Mouse (Mus musculus) CH12.LX (cell line): Measurements from ENCODE around the gene Kcnma1. TPM values are rescaled to one million over a fixed set of nuclear protein-coding genes. Genes with fewer than 3 reads are reported as not detected.
A peak's percentile ranks its signal among the peaks of the same experiment; 100 is the strongest.

Source experiments
- DNase-seq: peaks from one replicate; pipeline ENCODE4 v3.0.0-alpha.2; 2013; ENCODE audit errors: extremely low read depth
- H3K27ac ChIP-seq: 2 replicates; pipeline ENCODE4 v1.5.1; 2012; ENCODE audit warnings: low read depth, mild to moderate bottlenecking, control low read depth, moderate library complexity; ENCODE audit not compliant: insufficient read depth
- H3K27me3 ChIP-seq: replicated peaks from 2 replicates; pipeline ENCODE3; 2012; ENCODE audit warnings: inconsistent platforms
- H3K36me3 ChIP-seq, 2 experiments: replicated peaks in 1 of 2; 2 replicates each; pipeline versions ENCODE3 to v1.6.1; 2012; ENCODE audit warnings: inconsistent platforms in 1 of 2, low read length in 1 of 2, mild to moderate bottlenecking in 1 of 2, mixed read lengths in 1 of 2, moderate library complexity in 1 of 2; ENCODE audit not compliant: control insufficient read depth in 1 of 2, insufficient read depth in 1 of 2
- H3K4me1 ChIP-seq, 2 experiments: 2 replicates each; pipeline ENCODE4 v1.6.1; 2012; ENCODE audit warnings: inconsistent platforms in 1 of 2, moderate library complexity in 1 of 2; ENCODE audit not compliant: insufficient read depth in 2 of 2, control insufficient read depth in 1 of 2
- H3K4me2 ChIP-seq: 2 replicates; pipeline ENCODE4 v1.6.1; 2012; ENCODE audit warnings: low read depth, mild to moderate bottlenecking, control low read depth; ENCODE audit not compliant: poor library complexity, insufficient read depth, severe bottlenecking
- H3K4me3 ChIP-seq, 3 experiments: fragments of 150-350 bp in 1 of 3; sonication (generic) in 1 of 3; replicated peaks in 1 of 3; 2 replicates each; pipeline versions ENCODE3 to v1.5.1; 2011 to 2012; ENCODE audit warnings: low read depth in 2 of 3, low read length in 2 of 3, mild to moderate bottlenecking in 2 of 3, moderate library complexity in 2 of 3, control low read depth in 1 of 3, improper control_type of control experiment in 1 of 3, inconsistent platforms in 1 of 3, mixed read lengths in 1 of 3; ENCODE audit not compliant: poor library complexity in 1 of 3
- H3K79me2 ChIP-seq: replicated peaks from 2 replicates; pipeline ENCODE4 v1.6.1; 2012; ENCODE audit warnings: mild to moderate bottlenecking, moderate library complexity; ENCODE audit not compliant: control insufficient read depth, poor library complexity, insufficient read depth, severe bottlenecking; ENCODE audit errors: extremely low read depth
- H3K9ac ChIP-seq: 2 replicates; pipeline ENCODE4 v1.6.1; 2012; ENCODE audit warnings: low read depth, mild to moderate bottlenecking, control low read depth, moderate library complexity; ENCODE audit not compliant: insufficient read depth
- H3K9me3 ChIP-seq: replicated peaks from 2 replicates; pipeline ENCODE3; 2012; ENCODE audit warnings: low read length, inconsistent platforms, mixed read lengths
- BHLHE40 ChIP-seq: IDR thresholded peaks from 2 replicates; pipeline ENCODE4 v1.6.1; 2011; ENCODE audit warnings: mild to moderate bottlenecking, low read depth, low read length, improper control_type of control experiment
- CTCF ChIP-seq, 2 experiments: IDR thresholded peaks in 1 of 2; conservative IDR thresholded peaks in 1 of 2; 2 replicates each; pipeline ENCODE4 v1.5.1; 2011 to 2012; ENCODE audit warnings: low read depth in 2 of 2, low read length in 2 of 2, improper control_type of control experiment in 1 of 2, inconsistent platforms in 1 of 2, mild to moderate bottlenecking in 1 of 2, moderate library complexity in 1 of 2
- E2F4 ChIP-seq: IDR thresholded peaks from 2 replicates; pipeline ENCODE4 v1.6.1; 2011; ENCODE audit warnings: low read depth, low read length, improper control_type of control experiment; ENCODE audit not compliant: insufficient replicate concordance
- EP300 ChIP-seq: IDR thresholded peaks from 2 replicates; pipeline ENCODE4 v1.6.1; 2011; ENCODE audit warnings: low read length, improper control_type of control experiment
- ETS1 ChIP-seq: conservative IDR thresholded peaks from 2 replicates; pipeline ENCODE4 v1.6.1; 2012; ENCODE audit warnings: low read depth, mild to moderate bottlenecking, inconsistent platforms, low read length, improper control_type of control experiment, moderate library complexity
- JUN ChIP-seq: IDR thresholded peaks from 2 replicates; pipeline ENCODE4 v1.6.1; 2011; ENCODE audit warnings: low read depth, mild to moderate bottlenecking, low read length, improper control_type of control experiment, moderate library complexity; ENCODE audit not compliant: insufficient read depth
- MAX ChIP-seq: IDR thresholded peaks from 2 replicates; pipeline ENCODE4 v1.6.1; 2011; ENCODE audit warnings: low read length, improper control_type of control experiment
- MAZ ChIP-seq: IDR thresholded peaks from 2 replicates; pipeline ENCODE4 v1.6.1; 2012; ENCODE audit warnings: low read depth, mild to moderate bottlenecking, inconsistent platforms, low read length, improper control_type of control experiment, moderate library complexity
- MEF2A ChIP-seq: IDR thresholded peaks from 2 replicates; pipeline ENCODE4 v1.6.1; 2014; ENCODE audit warnings: low read depth, mild to moderate bottlenecking, inconsistent platforms, low read length, improper control_type of control experiment, borderline replicate concordance
- MYC ChIP-seq: IDR thresholded peaks from 2 replicates; pipeline ENCODE4 v1.6.1; 2011; ENCODE audit warnings: low read depth, mild to moderate bottlenecking, improper control_type of control experiment, low read length
- NELFE ChIP-seq: IDR thresholded peaks from 2 replicates; pipeline ENCODE4 v1.6.1; 2011; ENCODE audit warnings: low read depth, low read length, improper control_type of control experiment
- NRF1 ChIP-seq: IDR thresholded peaks from 2 replicates; pipeline ENCODE4 v1.6.1; 2014; ENCODE audit warnings: low read depth, mild to moderate bottlenecking, inconsistent platforms, low read length, improper control_type of control experiment, moderate library complexity
- PAX5 ChIP-seq: IDR thresholded peaks from 2 replicates; pipeline ENCODE4 v1.6.1; 2012; ENCODE audit warnings: low read length, inconsistent platforms, mixed read lengths
- POLR2AphosphoS2 ChIP-seq: IDR thresholded peaks from 2 replicates; pipeline ENCODE4 v1.6.1; 2011; ENCODE audit warnings: low read depth, low read length, improper control_type of control experiment
- RAD21 ChIP-seq: IDR thresholded peaks from 2 replicates; pipeline ENCODE4 v1.6.1; 2011; ENCODE audit warnings: low read depth, mild to moderate bottlenecking, low read length, improper control_type of control experiment, moderate library complexity
- SIN3A ChIP-seq: IDR thresholded peaks from 2 replicates; pipeline ENCODE4 v1.6.1; 2012; ENCODE audit warnings: low read length, improper control_type of control experiment, inconsistent platforms
- SMC3 ChIP-seq: IDR thresholded peaks from 2 replicates; pipeline ENCODE4 v1.6.1; 2011; ENCODE audit warnings: low read depth, low read length, improper control_type of control experiment
- USF2 ChIP-seq: conservative IDR thresholded peaks from 2 replicates; pipeline ENCODE4 v1.6.1; 2011; ENCODE audit warnings: low read depth, low read length, improper control_type of control experiment
- ZMIZ1 ChIP-seq: IDR thresholded peaks from 2 replicates; pipeline ENCODE4 v1.6.1; 2012; ENCODE audit warnings: low read depth, mild to moderate bottlenecking, inconsistent platforms, low read length, improper control_type of control experiment
- dilution Hi-C: fragments of 300-500 bp; cut with MboI; formaldehyde crosslinking; loops from 2 replicates; pipeline ENCODE4 v1.14.3; 2020; ENCODE audit warnings: low sequenced_read_pairs; ENCODE audit not compliant: extremely low pct_unique_long_range_greater_than_20kb, extremely low pct_ligation_motif_present
- in situ Hi-C: fragments of 300-500 bp; cut with MboI; formaldehyde crosslinking; loops from 3 replicates; pipeline ENCODE4 v1.14.3; 2019; ENCODE audit warnings: low sequenced_read_pairs, low pct_ligation_motif_present, low pct_unique_long_range_greater_than_20kb, mixed read lengths
- polyA plus RNA-seq: library from polyadenylated mRNA; unstranded; fragments of >175 nt; gene quantifications from 2 replicates; pipeline ENCODE4 v1.2.1, GENCODE M21; 2012; ENCODE audit warnings: low read depth; ENCODE audit not compliant: insufficient read length
- total RNA-seq, 2 experiments: library from RNA; depleted of rRNA; stranded (reverse); fragments of 300-350 nt in 1 of 2; fragments of >200 nt in 1 of 2; gene quantifications; 2 replicates each; pipeline ENCODE4 v1.2.3; 2012 to 2014

Kcnma1 gene
- total RNA-seq (2012; rRNA removed), result 0.17 TPM in 1 of 2 replicates, not detected in the other
- 0.12 TPM in 1 of 2 replicates, not detected in the other for total RNA-seq (2014; rRNA removed)
- 0.10 TPM in 1 of 2 replicates, not detected in the other for polyA plus RNA-seq

- H3K4me1 ChIP-seq, result no peaks in the 10 kb centered on the region
- H3K27me3 ChIP-seq, result no peaks in the 10 kb centered on the region
- TF ChIP-seq ZMIZ1 (no peak), EP300 (no peak), SIN3A (no peak), MAX (no peak), SMC3 (no peak), MEF2A (no peak), POLR2AphosphoS2 (no peak), MAZ (no peak), USF2 (no peak), BHLHE40 (no peak), ETS1 (no peak), PAX5 (no peak), MYC (no peak), NELFE (no peak), RAD21 (no peak), NRF1 (no peak)
- no peak within 1 kb of the TSS for H3K4me2 ChIP-seq
- in situ Hi-C loops (loop anchor here (25.0 kb wide), 1 partner anchor 427 kb away; no protein-coding TSS in a partner anchor), dilution Hi-C loops (no loop called here)
- DNase-seq, result no peak
- H3K4me3 ChIP-seq, result no peak within 1 kb of the TSS
- no peak within 1 kb of the TSS for H3K27ac ChIP-seq
- no peaks in the 10 kb centered on the region for H3K36me3 ChIP-seq
- peaks cover 49% of the 10 kb centered on the region for H3K9me3 ChIP-seq
- H3K9ac ChIP-seq, result no peak within 1 kb of the TSS
- H3K79me2 ChIP-seq, result no peaks in the 10 kb centered on the region
Measured at GRCm38 (mm10) chr14:24014391-24014790, at the start of gene Kcnma1. Kcnma1 (minus strand) TSS chr14:24014491.

GRCm38 (mm10) chr14:24059747-24060146 lies 45.5 kb upstream of the Kcnma1 start:
- Histone ChIP-seq H3K36me3 (no peaks in the 10 kb centered on the region), H3K79me2 (no peaks in the 10 kb centered on the region), H3K27me3 (no peaks in the 10 kb centered on the region), H3K4me3 (no peak overlapping the region), H3K9ac (no peak overlapping the region), H3K4me1 (no peaks in the 10 kb centered on the region), H3K9me3 (peaks cover 26% of the 10 kb centered on the region), H3K27ac (no peak overlapping the region), H3K4me2 (no peak overlapping the region)
- in situ Hi-C loops, result no loop called here
- TF ChIP-seq RAD21 (peak; percentile 41), CTCF (conservative IDR thresholded peaks at IDR 0.05 in 1 of 2, IDR thresholded peaks at IDR 0.05 in 1 of 2; ENCODE audit: low read depth in 2 of 2, low read length in 2 of 2) (peak; percentile 39 to 53; a peak in 3 of 4 replicates), SMC3 (peak; percentile 25), JUN (no peak), E2F4 (no peak)
- DNase-seq, result peak; percentile 21
- dilution Hi-C loops, result no loop called here
